Mouse (Mus musculus) stomach, postnatal 0 days (tissue): ENCODE results near the gene Ift122.

Source experiments
- CTCF ChIP-seq: IDR thresholded peaks from 2 replicates; pipeline ENCODE4 v1.5.1; 2016; ENCODE audit warnings: antibody characterized with exemption, low read depth, mild to moderate bottlenecking, moderate library complexity
- EP300 ChIP-seq: optimal IDR thresholded peaks from 2 replicates; pipeline ENCODE3; 2016; ENCODE audit warnings: antibody characterized with exemption

DNA sequence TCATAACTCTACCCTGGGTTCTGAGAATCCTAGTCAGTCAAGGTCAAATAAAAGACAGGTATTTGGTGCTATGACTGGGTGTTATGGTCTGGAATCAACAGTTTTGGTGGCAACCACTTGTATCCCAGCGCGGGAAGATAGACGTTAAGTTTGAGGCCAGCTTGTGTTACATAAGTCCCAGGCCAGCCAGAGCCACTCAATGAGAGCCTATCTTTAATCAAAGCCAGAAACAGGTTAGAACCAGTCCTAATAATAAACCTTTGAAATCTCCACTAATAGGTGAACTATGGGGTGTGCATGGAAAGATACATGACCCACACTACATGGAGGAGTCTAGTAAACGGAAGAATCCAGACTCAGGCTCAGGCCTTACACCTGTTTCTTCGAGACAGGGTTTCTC, 14.5 kb upstream of the Ift122 start:
- TF ChIP-seq CTCF (no peak), EP300 (no peak)
